Mouse (Mus musculus) hindbrain, embryonic 15.5 days (tissue): ENCODE results near the gene Gm4858. TPM values are rescaled to one million over a fixed set of nuclear protein-coding genes. Genes with fewer than 3 reads are reported as not detected.

Experiments
- ATAC-seq: fragments of 200-750 bp; cut with Nextera tagmentation; 2 replicates; pipeline ENCODE4 v1.8.0; 2017; ENCODE audit warnings: low read depth, moderate number of reproducible peaks, moderate TSS enrichment; ENCODE audit not compliant: low FRiP score
- H3K27ac ChIP-seq: fragments of 300-500 bp; sonication (generic); replicated peaks from 2 replicates; pipeline ENCODE4 v1.5.1; 2015; ENCODE audit warnings: mild to moderate bottlenecking, inconsistent platforms
- H3K27me3 ChIP-seq: fragments of 300-500 bp; sonication (generic); 2 replicates; pipeline ENCODE4 v1.6.1; 2015; ENCODE audit warnings: control low read depth, inconsistent platforms
- H3K36me3 ChIP-seq: fragments of 300-500 bp; sonication (generic); 2 replicates; pipeline ENCODE4 v1.6.1; 2015; ENCODE audit warnings: control low read depth, inconsistent platforms
- H3K4me1 ChIP-seq: fragments of 300-500 bp; sonication (generic); replicated peaks from 2 replicates; pipeline ENCODE4 v1.6.1; 2015; ENCODE audit warnings: control low read depth, inconsistent platforms
- H3K4me2 ChIP-seq: fragments of 300-500 bp; sonication (generic); 2 replicates; pipeline ENCODE4 v1.6.1; 2015; ENCODE audit warnings: moderate library complexity, mild to moderate bottlenecking, inconsistent platforms
- H3K4me3 ChIP-seq: fragments of 300-500 bp; sonication (generic); 2 replicates; pipeline ENCODE4 v1.5.1; 2015; ENCODE audit warnings: mild to moderate bottlenecking, inconsistent platforms
- H3K9ac ChIP-seq: fragments of 300-500 bp; sonication (generic); 2 replicates; pipeline ENCODE4 v1.6.1; 2015; ENCODE audit warnings: inconsistent platforms
- H3K9me3 ChIP-seq: fragments of 300-500 bp; sonication (generic); 2 replicates; pipeline ENCODE4 v1.6.1; 2016; ENCODE audit warnings: control low read depth, inconsistent platforms
- WGBS: fragments of 180-500 bp; shearing (Covaris S2); methylation state at CpG from one replicate; pipeline ENCODE4 v1.1.7; 2015; 5-methylcytosine and 5-hydroxymethylcytosine counted together
- polyA plus RNA-seq: library from polyadenylated mRNA; unstranded; fragments of >200 nt; fragmentation: Nextera tagmentation; extraction: Ambion mirVana; gene quantifications from 2 replicates; pipeline ENCODE4 v1.2.1, GENCODE M21; 2015

Gm4858 gene
- polyA plus RNA-seq, 1 experiment from 2014 or later: not detected

- ATAC-seq: no peak
- no peaks in the 10 kb centered on the region for H3K36me3 ChIP-seq
Measured at GRCm38 (mm10) chr3:93114481-93114880, 45.9 kb downstream of the Gm4858 start.

GRCm38 (mm10) chr3:93119101-93119500 is 50.5 kb downstream of the Gm4858 start:
- H3K36me3 ChIP-seq: no peaks in the 10 kb centered on the region
- 46% methylated on average over 4 of the region's 4 CpGs for WGBS
- H3K9ac ChIP-seq: no peak overlapping the region
- no peaks in the 10 kb centered on the region for H3K9me3 ChIP-seq
- no peak overlapping the region for H3K4me2 ChIP-seq
- H3K4me1 ChIP-seq: no peaks in the 10 kb centered on the region
- no peaks in the 10 kb centered on the region for H3K27me3 ChIP-seq
- no peak overlapping the region for H3K27ac ChIP-seq
- no peak overlapping the region for H3K4me3 ChIP-seq
- ATAC-seq: no peak

More at GRCm38 (mm10) chr3:93114481-93114880, 45.9 kb downstream of the Gm4858 start:
- Histone ChIP-seq H3K4me3 (no peak overlapping the region), H3K9ac (no peak overlapping the region), H3K27ac (no peak overlapping the region), H3K4me2 (no peak overlapping the region), H3K4me1 (no peaks in the 10 kb centered on the region), H3K27me3 (no peaks in the 10 kb centered on the region), H3K9me3 (no peaks in the 10 kb centered on the region)
- WGBS: 5% methylated on average over 2 of the region's 2 CpGs

Other genes with a start within 250 kb of the Gm4858 start
- gene Kprp, start 241.6 kb upstream of the Gm4858 start, polyA plus RNA-seq: not detected in 2 replicates
- not detected in 2 replicates for gene Lce1l, start 217.5 kb upstream of the Gm4858 start, polyA plus RNA-seq
- not detected in 2 replicates for gene 2310050C09Rik, start 198.6 kb upstream of the Gm4858 start, polyA plus RNA-seq
- not detected in 2 replicates for gene Lce3a, start 142.6 kb upstream of the Gm4858 start, polyA plus RNA-seq
- gene Lce3b, start 135.8 kb upstream of the Gm4858 start, polyA plus RNA-seq: not detected in 2 replicates
- 0.62 TPM in 1 of 2 replicates, not detected in the other for gene Lce3c, start 124.3 kb upstream of the Gm4858 start, polyA plus RNA-seq
- not detected in 2 replicates for gene Lce3d, start 111.4 kb upstream of the Gm4858 start, polyA plus RNA-seq
- not detected in 2 replicates for gene Lce3e, start 101.8 kb upstream of the Gm4858 start, polyA plus RNA-seq
- gene Lce3f, start 76.6 kb upstream of the Gm4858 start, polyA plus RNA-seq: not detected in 2 replicates
- 1.9 and 2.3 TPM in 2 replicates for gene Crct1, start 53.1 kb upstream of the Gm4858 start, polyA plus RNA-seq
- not detected in 2 replicates for gene Lce1m, start 49.8 kb upstream of the Gm4858 start, polyA plus RNA-seq
- gene Crnn, start 76.0 kb downstream of the Gm4858 start, polyA plus RNA-seq: not detected in 2 replicates
- not detected in 2 replicates for gene Flg2, start 128.5 kb downstream of the Gm4858 start, polyA plus RNA-seq
- not detected in 2 replicates for gene Flg, start 204.7 kb downstream of the Gm4858 start, polyA plus RNA-seq